Mouse (Mus musculus): Measurements from ENCODE around the gene Rgmb. TPM values are rescaled to one million over a fixed set of nuclear protein-coding genes. Genes with fewer than 3 reads are reported as not detected.

Rgmb gene
- total and polyA plus RNA-seq, 3 experiments: 0.27 TPM; not detected in 2

- no peak overlapping the region for H3K4me3 ChIP-seq (ENCODE audit: low read depth, low read length)
- TF ChIP-seq TAL1 (conservative IDR thresholded peaks at IDR 0.05; ENCODE audit: low read depth, low read length) (no peak), GATA2 (IDR thresholded peaks at IDR 0.05; ENCODE audit: borderline replicate concordance, low read depth, low read length) (no peak), POLR2AphosphoS5 (IDR thresholded peaks at IDR 0.05; ENCODE audit: insufficient replicate concordance, low read depth, low read length) (no peak), GATA1 (IDR thresholded peaks at IDR 0.05; ENCODE audit: borderline replicate concordance, low read length) (no peak), CTCF (IDR thresholded peaks at IDR 0.05; ENCODE audit: low read depth, low read length) (no peak)
- peak; percentile 16 for DNase-seq (ENCODE audit: low spot score)
Measured at GRCm38 (mm10) chr17:15804008-15804812, 26.6 kb downstream of the Rgmb start.

GRCm38 (mm10) chr17:15799195-15799793 lies 31.5 kb downstream of the Rgmb start:
- TF ChIP-seq TAL1 (conservative IDR thresholded peaks at IDR 0.05; ENCODE audit: low read depth, low read length): no peak
- TF ChIP-seq GATA1 (IDR thresholded peaks at IDR 0.05; ENCODE audit: borderline replicate concordance, low read length): no peak
- no peak for TF ChIP-seq CTCF (IDR thresholded peaks at IDR 0.05; ENCODE audit: low read depth, low read length)
- no peak for TF ChIP-seq POLR2AphosphoS5 (IDR thresholded peaks at IDR 0.05; ENCODE audit: insufficient replicate concordance, low read depth, low read length)
- TF ChIP-seq GATA2 (IDR thresholded peaks at IDR 0.05; ENCODE audit: borderline replicate concordance, low read depth, low read length): no peak
- H3K4me3 ChIP-seq (ENCODE audit: low read depth, low read length): no peak overlapping the region
- no peak for DNase-seq (ENCODE audit: low spot score)
- H3K27me3 ChIP-seq (ENCODE audit: insufficient read depth, low read length): peaks cover 8% of the 10 kb centered on the region
- no peak for ATAC-seq (ENCODE audit: extremely low read depth, insufficient number of reproducible peaks, low FRiP score, poor library complexity, severe bottlenecking)
- no peaks in the 10 kb centered on the region for H3K36me3 ChIP-seq (replicated peaks)
- H3K4me1 ChIP-seq (ENCODE audit: insufficient read depth, low read depth, low read length): no peaks in the 10 kb centered on the region
- H3K9me3 ChIP-seq (replicated peaks): no peaks in the 10 kb centered on the region

More at GRCm38 (mm10) chr17:15804008-15804812, 26.6 kb downstream of the Rgmb start:
- Histone ChIP-seq H3K4me1 (ENCODE audit: insufficient read depth, low read depth, low read length) (no peaks in the 10 kb centered on the region), H3K9me3 (replicated peaks) (no peaks in the 10 kb centered on the region), H3K36me3 (replicated peaks) (no peaks in the 10 kb centered on the region), H3K27me3 (ENCODE audit: insufficient read depth, low read length) (peaks cover 9% of the 10 kb centered on the region)
- ATAC-seq (ENCODE audit: extremely low read depth, insufficient number of reproducible peaks, low FRiP score, poor library complexity, severe bottlenecking): no peak

GRCm38 (mm10) chr17:15790716-15791115 lies 40.1 kb downstream of the Rgmb start:
- ATAC-seq (ENCODE audit: extremely low read depth, insufficient number of reproducible peaks, low FRiP score, poor library complexity, severe bottlenecking) (no peak), DNase-seq (ENCODE audit: low spot score) (no peak)
- no peaks in the 10 kb centered on the region for H3K4me1 ChIP-seq (ENCODE audit: insufficient read depth, low read depth, low read length)
- TF ChIP-seq GATA2 (IDR thresholded peaks at IDR 0.05; ENCODE audit: borderline replicate concordance, low read depth, low read length) (no peak), GATA1 (IDR thresholded peaks at IDR 0.05; ENCODE audit: borderline replicate concordance, low read length) (no peak), CTCF (IDR thresholded peaks at IDR 0.05; ENCODE audit: low read depth, low read length) (no peak), POLR2AphosphoS5 (IDR thresholded peaks at IDR 0.05; ENCODE audit: insufficient replicate concordance, low read depth, low read length) (no peak), TAL1 (conservative IDR thresholded peaks at IDR 0.05; ENCODE audit: low read depth, low read length) (no peak)
- peaks cover 15% of the 10 kb centered on the region for H3K27me3 ChIP-seq (ENCODE audit: insufficient read depth, low read length)
- H3K9me3 ChIP-seq (replicated peaks): no peaks in the 10 kb centered on the region
- H3K4me3 ChIP-seq (ENCODE audit: low read depth, low read length): no peak overlapping the region
- H3K36me3 ChIP-seq (replicated peaks): no peaks in the 10 kb centered on the region

GRCm38 (mm10) chr17:15787036-15787435 lies 43.8 kb downstream of the Rgmb start:
- Histone ChIP-seq H3K9me3 (replicated peaks) (no peaks in the 10 kb centered on the region), H3K4me1 (ENCODE audit: insufficient read depth, low read depth, low read length) (no peaks in the 10 kb centered on the region), H3K36me3 (replicated peaks) (no peaks in the 10 kb centered on the region), H3K27me3 (ENCODE audit: insufficient read depth, low read length) (peaks cover 16% of the 10 kb centered on the region), H3K4me3 (ENCODE audit: low read depth, low read length) (no peak overlapping the region)
- ATAC-seq (ENCODE audit: extremely low read depth, insufficient number of reproducible peaks, low FRiP score, poor library complexity, severe bottlenecking): no peak
- DNase-seq (ENCODE audit: low spot score): peak; percentile 20
- TF ChIP-seq CTCF (IDR thresholded peaks at IDR 0.05; ENCODE audit: low read depth, low read length) (peak; percentile 16; the same call in 1 of the 2 replicates), GATA1 (IDR thresholded peaks at IDR 0.05; ENCODE audit: borderline replicate concordance, low read length) (no peak)

- TF ChIP-seq TAL1 (conservative IDR thresholded peaks at IDR 0.05; ENCODE audit: low read depth, low read length) (no peak), CTCF (IDR thresholded peaks at IDR 0.05; ENCODE audit: low read depth, low read length) (no peak), GATA1 (IDR thresholded peaks at IDR 0.05; ENCODE audit: borderline replicate concordance, low read length) (no peak), POLR2AphosphoS5 (IDR thresholded peaks at IDR 0.05; ENCODE audit: insufficient replicate concordance, low read depth, low read length) (no peak), GATA2 (IDR thresholded peaks at IDR 0.05; ENCODE audit: borderline replicate concordance, low read depth, low read length) (no peak)
- ATAC-seq (ENCODE audit: extremely low read depth, insufficient number of reproducible peaks, low FRiP score, poor library complexity, severe bottlenecking) (no peak), DNase-seq (ENCODE audit: low spot score) (no peak)
- Histone ChIP-seq H3K4me3 (ENCODE audit: low read depth, low read length) (no peak overlapping the region), H3K36me3 (replicated peaks) (peaks cover under 1% of the 10 kb centered on the region), H3K27me3 (ENCODE audit: insufficient read depth, low read length) (no peaks in the 10 kb centered on the region), H3K9me3 (replicated peaks) (no peaks in the 10 kb centered on the region), H3K4me1 (ENCODE audit: insufficient read depth, low read depth, low read length) (0 out of 2 replicates have a peak, but pooled peaks cover 4% of the 10 kb centered on the region)
Measured at GRCm38 (mm10) chr17:15777979-15778378, 52.9 kb downstream of the Rgmb start.

- DNase-seq (ENCODE audit: low spot score) (no peak), ATAC-seq (ENCODE audit: extremely low read depth, insufficient number of reproducible peaks, low FRiP score, poor library complexity, severe bottlenecking) (no peak)
- H3K4me1 ChIP-seq (ENCODE audit: insufficient read depth, low read depth, low read length): 0 out of 2 replicates have a peak, but pooled peaks cover 4% of the 10 kb centered on the region
- peaks cover 5% of the 10 kb centered on the region for H3K36me3 ChIP-seq (replicated peaks)
- H3K9me3 ChIP-seq (replicated peaks): no peaks in the 10 kb centered on the region
- H3K4me3 ChIP-seq (ENCODE audit: low read depth, low read length): no peak overlapping the region
- no peaks in the 10 kb centered on the region for H3K27me3 ChIP-seq (ENCODE audit: insufficient read depth, low read length)
- no peak for TF ChIP-seq GATA1 (IDR thresholded peaks at IDR 0.05; ENCODE audit: borderline replicate concordance, low read length)
Measured at GRCm38 (mm10) chr17:15776349-15776748, 54.5 kb downstream of the Rgmb start.
